Mouse (Mus musculus): Measurements from ENCODE around the gene Cfd.

DNA sequence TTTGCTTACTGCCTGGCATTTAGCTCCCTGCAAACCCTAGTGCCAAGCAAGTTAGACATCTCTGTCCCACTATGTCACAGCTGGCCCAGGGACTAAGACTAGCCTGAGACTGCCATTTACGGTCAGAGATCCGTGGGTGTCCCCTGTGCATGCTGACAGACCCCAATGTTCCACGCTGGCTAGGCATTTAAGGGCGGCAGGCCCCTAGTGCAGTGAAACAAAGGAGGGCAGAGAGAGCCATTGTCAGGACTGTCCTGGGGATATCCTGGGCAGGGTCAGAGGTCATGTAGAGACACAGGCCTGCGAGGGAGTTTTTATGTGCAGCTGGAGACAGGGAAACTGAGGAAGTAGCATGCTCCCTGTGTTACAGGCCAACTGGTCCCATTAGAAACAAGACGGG is 43.2 kb downstream of the Cfd start:
- TF ChIP-seq CTCF (conservative IDR thresholded peaks at IDR 0.05 in 1 of 2, IDR thresholded peaks at IDR 0.05 in 1 of 2; ENCODE audit: low read depth in 2 of 2, low read length in 2 of 2), result no peak
- TF ChIP-seq MAZ (IDR thresholded peaks at IDR 0.05; ENCODE audit: low read depth, low read length), result no peak
- no peak for TF ChIP-seq POLR2A (IDR thresholded peaks at IDR 0.05; ENCODE audit: low read depth, low read length)
- TF ChIP-seq TBP (conservative IDR thresholded peaks at IDR 0.05; ENCODE audit: low read depth, low read length), result no peak
- no peak for TF ChIP-seq CHD2 (IDR thresholded peaks at IDR 0.05; ENCODE audit: low read length)
- no peak for TF ChIP-seq EP300 (IDR thresholded peaks at IDR 0.05; ENCODE audit: low read length)
- no peak for TF ChIP-seq RCOR1 (conservative IDR thresholded peaks at IDR 0.05; ENCODE audit: low read depth, low read length)
- no peak for TF ChIP-seq UBTF (IDR thresholded peaks at IDR 0.05; ENCODE audit: low read depth, low read length)
- no peak for TF ChIP-seq KAT2A (IDR thresholded peaks at IDR 0.05; ENCODE audit: insufficient replicate concordance, low read length)
- no peak for TF ChIP-seq IRF4 (IDR thresholded peaks at IDR 0.05; ENCODE audit: low read depth, low read length)
